Mouse (Mus musculus) cerebellum, adult 2 months (tissue): ENCODE measurements around the gene Xaf1. TPM values are rescaled to one million over a fixed set of nuclear protein-coding genes. Genes with fewer than 3 reads are reported as not detected.
"Not testable (repeated sequence)": the region's sequence is repeated elsewhere in the genome, so short reads cannot be mapped to it uniquely, and the experiment has no call there.

ENCODE experiments used
- DNase-seq, 2 experiments: peaks; one replicate each; pipeline ENCODE4 v3.0.0; 2021
- H3K27ac ChIP-seq: fragments of 200-500 bp; 2 replicates; pipeline ENCODE4 v1.5.1; 2012; ENCODE audit warnings: low read length, control low read depth, inconsistent platforms; ENCODE audit not compliant: insufficient read depth
- H3K27me3 ChIP-seq: fragments of 200-500 bp; 2 replicates; pipeline ENCODE4 v1.6.1; 2012; ENCODE audit warnings: inconsistent platforms, mild to moderate bottlenecking, low read length, moderate library complexity; ENCODE audit not compliant: control insufficient read depth, insufficient read depth
- H3K4me1 ChIP-seq: fragments of 200-500 bp; 2 replicates; pipeline ENCODE4 v1.6.1; 2011; ENCODE audit warnings: low read length; ENCODE audit not compliant: control insufficient read depth, insufficient read depth
- H3K4me3 ChIP-seq: fragments of 200-500 bp; replicated peaks from 2 replicates; pipeline ENCODE3; 2011; ENCODE audit warnings: mild to moderate bottlenecking, low read depth, low read length, control low read depth; ENCODE audit not compliant: insufficient read depth
- CTCF ChIP-seq: fragments of 200-500 bp; IDR thresholded peaks from 2 replicates; pipeline ENCODE4 v1.5.1; 2011; ENCODE audit warnings: low read depth, mild to moderate bottlenecking, control low read depth, low read length, moderate library complexity, borderline replicate concordance; ENCODE audit not compliant: insufficient read depth
- POLR2A ChIP-seq: fragments of 200-500 bp; IDR thresholded peaks from 2 replicates; pipeline ENCODE4 v1.6.1; 2011; ENCODE audit warnings: low read length, control low read depth, borderline replicate concordance; ENCODE audit not compliant: insufficient read depth
- WGBS: fragments of 180-500 bp; shearing (Covaris S2); methylation state at CpG from one replicate; pipeline ENCODE4 v1.1.7; 2018; 5-methylcytosine and 5-hydroxymethylcytosine counted together
- polyA plus RNA-seq: library from polyadenylated mRNA; depleted of rRNA; stranded (reverse); fragments of >200 nt; gene quantifications from 2 replicates; pipeline ENCODE4 v1.2.3, GENCODE M21; 2012

The Xaf1 gene
- polyA plus RNA-seq, 1 experiment = 12.2 TPM

GRCm38 (mm10) chr11:72338437-72338871 lies 37.0 kb downstream of the Xaf1 start:
- TF ChIP-seq POLR2A = no peak
- TF ChIP-seq CTCF = no peak
- DNase-seq = no peak
- H3K27me3 ChIP-seq = no peaks in the 10 kb centered on the region; the same call in 1 of the 2 replicates
- H3K4me1 ChIP-seq = no peaks in the 10 kb centered on the region
- H3K4me3 ChIP-seq = no peak overlapping the region
- WGBS = 14% methylated on average over 5 of the region's 5 CpGs
- no peak overlapping the region for H3K27ac ChIP-seq

- Histone ChIP-seq H3K27me3 (no peaks in the 10 kb centered on the region), H3K27ac (no peak overlapping the region), H3K4me1 (no peaks in the 10 kb centered on the region), H3K4me3 (no peak overlapping the region)
- TF ChIP-seq POLR2A (no peak), CTCF (no peak)
- DNase-seq = no peak
- 46% methylated on average over 4 of the region's 4 CpGs for WGBS
Observed at GRCm38 (mm10) chr11:72339716-72340115, 38.3 kb downstream of the Xaf1 start.

DNA sequence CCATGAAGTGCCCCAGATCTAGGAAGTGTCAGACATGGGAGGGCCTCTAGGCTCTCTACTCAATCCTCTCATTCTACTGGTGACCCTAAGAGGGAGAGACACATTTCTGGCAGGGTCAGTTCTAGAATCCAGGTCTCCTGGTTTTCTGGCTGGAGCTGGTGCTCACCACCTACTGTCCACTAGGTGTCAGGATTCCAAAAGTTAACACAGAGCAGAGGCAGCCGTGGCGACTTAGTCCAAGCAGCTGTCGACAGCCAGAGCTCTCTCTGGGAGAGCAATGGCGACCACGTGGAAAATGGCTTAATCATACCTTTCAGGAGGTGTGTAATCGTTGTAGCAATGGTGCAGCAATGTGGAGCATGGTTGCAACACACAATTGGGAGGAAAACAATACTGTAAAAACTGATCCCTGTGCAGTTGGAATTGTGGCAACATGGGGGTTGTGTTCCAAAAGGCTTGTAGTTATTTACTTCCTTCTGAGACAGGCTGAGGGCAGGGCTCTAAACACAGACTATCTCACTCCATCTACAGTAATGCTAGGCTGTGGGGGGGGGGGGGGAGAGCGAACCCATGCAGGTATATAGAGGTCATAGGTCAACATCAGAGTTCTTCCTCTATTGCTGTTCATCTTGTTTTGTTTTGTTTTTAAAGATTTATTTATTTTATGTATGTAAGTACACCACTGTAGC lies 41.3 kb downstream of the Xaf1 start:
- Histone ChIP-seq H3K4me3 (no peak overlapping the region), H3K27me3 (no peaks in the 10 kb centered on the region), H3K4me1 (no peaks in the 10 kb centered on the region), H3K27ac (no peak overlapping the region)
- WGBS = 13% methylated on average over 7 of the region's 7 CpGs
- DNase-seq = peak; percentile 57 to 58
- peak; percentile 77 for TF ChIP-seq CTCF
- no peak for TF ChIP-seq POLR2A

GRCm38 (mm10) chr11:72343238-72343625 lies 41.8 kb downstream of the Xaf1 start:
- WGBS = 91% methylated on average over 5 of the region's 5 CpGs
- H3K4me1 ChIP-seq, H3K27me3 ChIP-seq, H3K27ac ChIP-seq, H3K4me3 ChIP-seq, DNase-seq: not testable (repeated sequence)

GRCm38 (mm10) chr11:72343904-72344303 lies 42.5 kb downstream of the Xaf1 start:
- TF ChIP-seq POLR2A (no peak), CTCF (peak; percentile 36)
- peaks cover 7% of the 10 kb centered on the region; the same call in 1 of the 2 replicates for H3K4me1 ChIP-seq
- DNase-seq = no peak
- no peak overlapping the region for H3K27ac ChIP-seq
- WGBS = 58% methylated on average over 8 of the region's 8 CpGs
- H3K4me3 ChIP-seq = no peak overlapping the region
- H3K27me3 ChIP-seq = no peaks in the 10 kb centered on the region

- TF ChIP-seq CTCF (no peak), POLR2A (no peak)
- H3K4me1 ChIP-seq = peaks cover 9% of the 10 kb centered on the region; the same call in 1 of the 2 replicates
- 92% methylated on average over 11 of the region's 11 CpGs for WGBS
- no peak overlapping the region for H3K4me3 ChIP-seq
- H3K27ac ChIP-seq = no peak overlapping the region
- H3K27me3 ChIP-seq = no peaks in the 10 kb centered on the region
- no peak for DNase-seq
Observed at GRCm38 (mm10) chr11:72344486-72344885, 43.1 kb downstream of the Xaf1 start.

GRCm38 (mm10) chr11:72348563-72348962 lies 47.1 kb downstream of the Xaf1 start:
- Histone ChIP-seq H3K4me3 (no peak overlapping the region), H3K27me3 (no peaks in the 10 kb centered on the region), H3K4me1 (peaks cover 12% of the 10 kb centered on the region), H3K27ac (no peak overlapping the region)
- DNase-seq = no peak
- TF ChIP-seq CTCF (no peak), POLR2A (no peak)
- 48% methylated on average over 10 of the region's 10 CpGs for WGBS

DNA sequence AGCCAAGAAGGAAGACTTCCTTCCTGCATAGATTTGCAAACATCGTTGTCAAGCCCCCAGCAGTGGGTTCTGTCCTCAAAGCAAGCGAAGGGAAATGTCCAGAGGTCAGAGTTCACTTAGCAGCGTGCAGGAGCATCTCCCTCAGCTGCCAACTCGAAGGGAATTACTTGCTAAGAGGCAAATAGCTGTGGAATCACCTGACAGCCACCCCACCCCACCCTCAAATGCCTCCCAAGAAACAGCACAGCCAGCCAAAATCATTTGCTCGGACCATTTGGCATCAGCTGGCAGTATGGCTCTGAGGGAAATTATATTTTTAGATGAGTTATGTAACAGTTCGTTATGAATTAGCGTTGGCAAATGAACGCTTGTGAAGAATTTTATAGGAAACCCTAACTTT lies 47.6 kb downstream of the Xaf1 start:
- peak; percentile 63 to 83 for DNase-seq
- peaks cover 12% of the 10 kb centered on the region for H3K4me1 ChIP-seq
- H3K27ac ChIP-seq = no peak overlapping the region
- 11% methylated on average over 8 of the region's 8 CpGs for WGBS
- H3K4me3 ChIP-seq = no peak overlapping the region
- TF ChIP-seq CTCF (no peak), POLR2A (no peak)
- no peaks in the 10 kb centered on the region for H3K27me3 ChIP-seq
